Mouse (Mus musculus) adrenal gland, postnatal 10 days (tissue): ENCODE measurements at regions not wholly inside any gene's neighbourhood (a gene's known extent, or its start where the extent isn't known, plus 50 kb on each side); places are given as distances from the start of the nearest gene placed in this dataset.

Experiments
- DNase-seq: peaks from one replicate; pipeline ENCODE4 v3.0.0; 2021; ENCODE audit warnings: mixed read lengths

GRCm38 (mm10) chr12:45399436-45399835 lies 324.9 kb upstream of the Stxbp6 start:
- DNase-seq: no peak

- DNase-seq: peak; percentile 7
Measured at GRCm38 (mm10) chr12:45384864-45385263, 310.4 kb upstream of the Stxbp6 start.
